Mouse (Mus musculus): ENCODE results near the gene Capn7. TPM values are rescaled to one million over a fixed set of nuclear protein-coding genes. Genes with fewer than 3 reads are reported as not detected.

Capn7 gene
- polyA plus RNA-seq (2014; fragmentation: Nextera tagmentation; extraction: Ambion mirVana): 43.8 and 47.4 TPM in 2 replicates

DNA sequence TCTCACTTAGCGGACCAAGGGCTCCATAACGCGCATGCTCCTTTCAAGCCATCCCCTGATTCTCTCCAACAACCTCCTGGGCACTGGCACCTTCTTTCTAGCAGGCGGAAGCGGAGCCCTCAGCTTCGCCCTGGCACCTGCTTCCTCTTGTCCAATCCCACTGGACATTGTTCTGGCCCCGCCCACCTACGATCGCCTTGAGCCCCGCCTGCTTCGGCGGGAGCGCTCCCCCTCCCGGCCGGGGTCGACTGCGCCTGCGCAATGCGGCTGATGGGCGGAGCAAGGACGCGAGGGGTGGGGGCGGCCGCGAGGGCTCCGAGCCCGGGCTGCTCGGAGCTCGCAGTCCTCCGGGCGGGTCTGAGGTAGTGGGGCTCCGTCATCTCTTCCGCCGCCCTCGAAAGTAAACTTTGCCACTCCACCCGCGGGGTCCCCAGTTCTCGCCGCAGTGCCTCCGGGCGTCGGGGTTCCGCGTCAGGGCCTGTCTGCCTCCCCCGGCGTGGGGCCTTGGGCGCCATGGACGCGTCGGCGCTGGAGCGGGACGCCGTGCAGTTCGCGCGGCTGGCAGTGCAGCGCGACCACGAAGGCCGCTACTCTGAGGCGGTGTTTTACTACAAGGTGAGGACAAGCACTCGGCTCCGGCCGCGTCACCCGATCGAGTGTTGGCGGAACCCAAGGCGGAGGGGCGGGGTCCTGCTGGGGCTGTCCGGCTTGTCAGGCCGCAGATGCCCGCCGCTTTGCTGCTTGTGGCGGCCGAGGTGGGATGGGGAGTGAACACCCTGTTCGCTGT is at the start of gene Capn7:
Capn7 (plus strand) TSS at position 270 of the 787 bp plus-strand sequence.
- under 1% methylated on average over 51 of the region's 78 CpGs for WGBS
- H3K27me3 ChIP-seq (replicated peaks; ENCODE audit: control insufficient read depth, insufficient read depth, low read length): no peaks in the 10 kb centered on the region
- peak within 1 kb of the TSS; percentile 95 for H3K27ac ChIP-seq (replicated peaks; ENCODE audit: low read depth, low read length)
- H3K4me2 ChIP-seq (ENCODE audit: low read depth, low read length): peak within 1 kb of the TSS; percentile 67
- peaks cover 4% of the 10 kb centered on the region for H3K4me1 ChIP-seq (ENCODE audit: control insufficient read depth, insufficient read depth, low read length)
- H3K9me3 ChIP-seq (ENCODE audit: control insufficient read depth, low read length): no peaks in the 10 kb centered on the region
- ATAC-seq (ENCODE audit: low read depth) (peak; percentile 96), DNase-seq (ENCODE audit: low spot score) (peak; percentile 98)
- peaks cover 15% of the 10 kb centered on the region; the same call in 1 of the 2 replicates for H3K36me3 ChIP-seq (ENCODE audit: control insufficient read depth, insufficient read depth, low read length)
- peak within 1 kb of the TSS; percentile 91 for H3K9ac ChIP-seq (ENCODE audit: low read depth, low read length)
- peak within 1 kb of the TSS; percentile 91 for H3K4me3 ChIP-seq (ENCODE audit: low read depth, low read length)

- WGBS: 43% methylated on average over 3 of the region's 3 CpGs
Observed at GRCm38 (mm10) chr14:31313192-31313591, 23.2 kb upstream of the Capn7 start.

GRCm38 (mm10) chr14:31316613-31317012 is 19.8 kb upstream of the Capn7 start:
- H3K4me1 ChIP-seq (ENCODE audit: control insufficient read depth, insufficient read depth, low read length): no peaks in the 10 kb centered on the region
- no peak overlapping the region for H3K4me3 ChIP-seq (ENCODE audit: low read depth, low read length)
- no peak overlapping the region for H3K4me2 ChIP-seq (ENCODE audit: low read depth, low read length)
- no peaks in the 10 kb centered on the region for H3K36me3 ChIP-seq (ENCODE audit: control insufficient read depth, insufficient read depth, low read length)
- whole genome bisulfite sequencing: 80% methylated on average over 12 of the region's 12 CpGs
- no peaks in the 10 kb centered on the region for H3K9me3 ChIP-seq (ENCODE audit: control insufficient read depth, low read length)
- no peaks in the 10 kb centered on the region for H3K27me3 ChIP-seq (replicated peaks; ENCODE audit: control insufficient read depth, insufficient read depth, low read length)
- no peak for ATAC-seq (ENCODE audit: low read depth)
- no peak overlapping the region for H3K27ac ChIP-seq (replicated peaks; ENCODE audit: low read depth, low read length)
- DNase-seq (ENCODE audit: low spot score): no peak
- H3K9ac ChIP-seq (ENCODE audit: low read depth, low read length): no peak overlapping the region

More at GRCm38 (mm10) chr14:31313192-31313591, 23.2 kb upstream of the Capn7 start:
- Histone ChIP-seq H3K4me3 (ENCODE audit: low read depth, low read length) (no peak overlapping the region), H3K27ac (replicated peaks; ENCODE audit: low read depth, low read length) (no peak overlapping the region), H3K27me3 (replicated peaks; ENCODE audit: control insufficient read depth, insufficient read depth, low read length) (no peaks in the 10 kb centered on the region), H3K4me1 (ENCODE audit: control insufficient read depth, insufficient read depth, low read length) (no peaks in the 10 kb centered on the region), H3K36me3 (ENCODE audit: control insufficient read depth, insufficient read depth, low read length) (no peaks in the 10 kb centered on the region), H3K9ac (ENCODE audit: low read depth, low read length) (no peak overlapping the region), H3K9me3 (ENCODE audit: control insufficient read depth, low read length) (no peaks in the 10 kb centered on the region), H3K4me2 (ENCODE audit: low read depth, low read length) (no peak overlapping the region)
- DNase-seq (ENCODE audit: low spot score) (no peak), ATAC-seq (ENCODE audit: low read depth) (no peak)

GRCm38 (mm10) chr14:31317754-31318153 is 18.7 kb upstream of the Capn7 start:
- Histone ChIP-seq H3K9me3 (ENCODE audit: control insufficient read depth, low read length) (no peaks in the 10 kb centered on the region), H3K4me1 (ENCODE audit: control insufficient read depth, insufficient read depth, low read length) (no peaks in the 10 kb centered on the region), H3K4me2 (ENCODE audit: low read depth, low read length) (no peak overlapping the region), H3K27me3 (replicated peaks; ENCODE audit: control insufficient read depth, insufficient read depth, low read length) (no peaks in the 10 kb centered on the region), H3K36me3 (ENCODE audit: control insufficient read depth, insufficient read depth, low read length) (no peaks in the 10 kb centered on the region), H3K4me3 (ENCODE audit: low read depth, low read length) (no peak overlapping the region), H3K9ac (ENCODE audit: low read depth, low read length) (no peak overlapping the region), H3K27ac (replicated peaks; ENCODE audit: low read depth, low read length) (no peak overlapping the region)
- 72% methylated on average over 3 of the region's 3 CpGs for WGBS
- DNase-seq (ENCODE audit: low spot score): no peak
- ATAC-seq (ENCODE audit: low read depth): no peak

DNA sequence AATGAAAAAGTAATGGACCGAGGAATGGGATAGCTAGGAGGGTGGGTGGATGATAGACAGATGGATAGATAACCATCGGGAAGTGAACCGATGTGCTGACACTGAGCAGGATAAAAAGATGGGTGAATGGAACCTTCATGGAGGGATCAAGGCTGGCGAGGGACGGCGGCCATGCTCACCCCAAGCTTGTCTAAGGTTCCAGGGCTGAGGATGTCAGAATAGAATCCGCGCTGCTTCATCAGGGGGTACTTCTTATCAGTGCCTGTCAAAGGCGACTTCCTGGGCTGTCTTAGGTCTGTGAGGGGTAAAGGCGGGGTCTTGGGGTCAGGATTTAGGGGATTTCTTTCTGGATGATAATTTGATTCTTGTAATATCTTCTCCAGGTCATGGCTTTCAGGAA is 16.9 kb upstream of the Capn7 start:
- WGBS: 90% methylated on average over 9 of the region's 10 CpGs
- Histone ChIP-seq H3K9ac (ENCODE audit: low read depth, low read length) (no peak overlapping the region), H3K9me3 (ENCODE audit: control insufficient read depth, low read length) (no peaks in the 10 kb centered on the region), H3K4me2 (ENCODE audit: low read depth, low read length) (no peak overlapping the region), H3K4me1 (ENCODE audit: control insufficient read depth, insufficient read depth, low read length) (no peaks in the 10 kb centered on the region; the same call in 1 of the 2 replicates), H3K27me3 (replicated peaks; ENCODE audit: control insufficient read depth, insufficient read depth, low read length) (no peaks in the 10 kb centered on the region), H3K4me3 (ENCODE audit: low read depth, low read length) (no peak overlapping the region), H3K36me3 (ENCODE audit: control insufficient read depth, insufficient read depth, low read length) (no peaks in the 10 kb centered on the region), H3K27ac (replicated peaks; ENCODE audit: low read depth, low read length) (no peak overlapping the region)
- no peak for ATAC-seq (ENCODE audit: low read depth)
- DNase-seq (ENCODE audit: low spot score): no peak

DNA sequence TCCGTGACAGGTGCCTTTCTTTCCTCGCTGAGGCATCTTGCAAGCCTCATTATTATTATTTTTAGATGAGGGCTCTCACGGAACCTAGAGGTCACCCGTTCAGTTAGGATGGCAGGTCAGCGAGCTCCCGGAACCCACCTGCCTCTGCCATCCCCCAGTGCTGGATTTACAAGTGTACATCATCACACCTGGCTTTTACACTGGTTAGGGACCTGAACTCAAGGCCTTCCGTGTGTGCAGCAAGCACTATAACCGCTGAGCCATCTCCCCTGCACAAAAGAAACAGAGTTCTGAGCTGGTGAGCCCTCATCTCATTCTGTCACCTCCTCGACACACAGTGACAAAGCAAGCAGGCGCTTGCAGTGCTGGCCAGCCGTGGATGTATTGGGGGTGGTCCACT is 15.3 kb upstream of the Capn7 start:
- Histone ChIP-seq H3K36me3 (ENCODE audit: control insufficient read depth, insufficient read depth, low read length) (no peaks in the 10 kb centered on the region), H3K27me3 (replicated peaks; ENCODE audit: control insufficient read depth, insufficient read depth, low read length) (no peaks in the 10 kb centered on the region), H3K27ac (replicated peaks; ENCODE audit: low read depth, low read length) (no peak overlapping the region), H3K9me3 (ENCODE audit: control insufficient read depth, low read length) (no peaks in the 10 kb centered on the region), H3K4me1 (ENCODE audit: control insufficient read depth, insufficient read depth, low read length) (no peaks in the 10 kb centered on the region; the same call in 1 of the 2 replicates), H3K4me3 (ENCODE audit: low read depth, low read length) (no peak overlapping the region), H3K4me2 (ENCODE audit: low read depth, low read length) (no peak overlapping the region), H3K9ac (ENCODE audit: low read depth, low read length) (no peak overlapping the region)
- DNase-seq (ENCODE audit: low spot score): no peak
- 84% methylated on average over 11 of the region's 11 CpGs for WGBS
- no peak for ATAC-seq (ENCODE audit: low read depth)

DNA sequence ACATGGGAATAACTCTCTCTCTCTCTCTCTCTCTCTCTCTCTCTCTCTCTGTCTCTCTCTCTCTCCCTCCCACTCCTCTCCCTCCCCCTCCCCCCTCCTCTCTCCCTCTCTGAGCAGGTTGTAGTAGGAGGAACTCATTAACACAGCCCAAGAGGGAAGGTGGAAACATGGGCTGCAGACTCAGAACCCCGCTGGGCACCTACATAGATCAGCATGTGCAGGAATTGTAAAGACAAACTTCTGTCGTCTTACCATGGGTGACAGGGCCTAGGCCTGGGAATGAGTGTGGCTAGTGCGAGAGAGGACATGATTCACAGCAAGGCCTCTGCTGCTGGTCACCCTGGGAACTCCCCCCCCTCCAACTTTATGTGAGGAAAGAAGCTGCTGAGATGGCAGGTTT is 14.2 kb upstream of the Capn7 start:
- Histone ChIP-seq H3K27me3 (replicated peaks; ENCODE audit: control insufficient read depth, insufficient read depth, low read length) (no peaks in the 10 kb centered on the region), H3K9ac (ENCODE audit: low read depth, low read length) (no peak overlapping the region), H3K4me2 (ENCODE audit: low read depth, low read length) (no peak overlapping the region), H3K4me1 (ENCODE audit: control insufficient read depth, insufficient read depth, low read length) (no peaks in the 10 kb centered on the region; the same call in 1 of the 2 replicates), H3K27ac (replicated peaks; ENCODE audit: low read depth, low read length) (no peak overlapping the region), H3K9me3 (ENCODE audit: control insufficient read depth, low read length) (no peaks in the 10 kb centered on the region), H3K4me3 (ENCODE audit: low read depth, low read length) (no peak overlapping the region), H3K36me3 (ENCODE audit: control insufficient read depth, insufficient read depth, low read length) (no peaks in the 10 kb centered on the region)
- DNase-seq (ENCODE audit: low spot score) (no peak), ATAC-seq (ENCODE audit: low read depth) (no peak)
- 83% methylated on average over 3 of the region's 3 CpGs for WGBS

DNA sequence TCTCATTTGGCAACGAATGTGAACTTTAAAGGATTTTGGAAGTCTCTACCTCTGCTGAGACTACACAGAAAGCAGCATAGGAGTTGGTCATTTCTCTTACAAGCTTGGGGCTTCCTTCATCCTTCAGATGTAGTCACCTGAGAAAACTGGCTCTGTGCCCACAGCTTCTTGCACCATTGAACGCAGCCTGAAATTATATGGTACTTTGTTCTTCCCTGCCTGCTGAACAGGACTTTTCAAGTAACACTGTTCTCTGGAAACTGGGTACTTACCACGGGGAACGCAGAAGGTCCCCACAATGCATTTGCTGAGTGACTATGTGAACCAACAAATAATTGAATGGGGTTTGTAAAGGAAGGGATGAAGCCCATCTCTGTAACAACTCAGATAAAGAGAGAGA is 13.2 kb upstream of the Capn7 start:
- no peak for ATAC-seq (ENCODE audit: low read depth)
- Histone ChIP-seq H3K4me3 (ENCODE audit: low read depth, low read length) (peak overlapping the region; percentile 30; the same call in 1 of the 2 replicates), H3K9me3 (ENCODE audit: control insufficient read depth, low read length) (no peaks in the 10 kb centered on the region), H3K4me2 (ENCODE audit: low read depth, low read length) (peak overlapping the region; percentile 55), H3K27ac (replicated peaks; ENCODE audit: low read depth, low read length) (no peak overlapping the region), H3K9ac (ENCODE audit: low read depth, low read length) (no peak overlapping the region; the same call in 1 of the 2 replicates), H3K36me3 (ENCODE audit: control insufficient read depth, insufficient read depth, low read length) (no peaks in the 10 kb centered on the region), H3K4me1 (ENCODE audit: control insufficient read depth, insufficient read depth, low read length) (no peaks in the 10 kb centered on the region; the same call in 1 of the 2 replicates), H3K27me3 (replicated peaks; ENCODE audit: control insufficient read depth, insufficient read depth, low read length) (no peaks in the 10 kb centered on the region)
- no peak for DNase-seq (ENCODE audit: low spot score)
- 73% methylated on average over 4 of the region's 4 CpGs for WGBS
